In the genomic region with DNA sequence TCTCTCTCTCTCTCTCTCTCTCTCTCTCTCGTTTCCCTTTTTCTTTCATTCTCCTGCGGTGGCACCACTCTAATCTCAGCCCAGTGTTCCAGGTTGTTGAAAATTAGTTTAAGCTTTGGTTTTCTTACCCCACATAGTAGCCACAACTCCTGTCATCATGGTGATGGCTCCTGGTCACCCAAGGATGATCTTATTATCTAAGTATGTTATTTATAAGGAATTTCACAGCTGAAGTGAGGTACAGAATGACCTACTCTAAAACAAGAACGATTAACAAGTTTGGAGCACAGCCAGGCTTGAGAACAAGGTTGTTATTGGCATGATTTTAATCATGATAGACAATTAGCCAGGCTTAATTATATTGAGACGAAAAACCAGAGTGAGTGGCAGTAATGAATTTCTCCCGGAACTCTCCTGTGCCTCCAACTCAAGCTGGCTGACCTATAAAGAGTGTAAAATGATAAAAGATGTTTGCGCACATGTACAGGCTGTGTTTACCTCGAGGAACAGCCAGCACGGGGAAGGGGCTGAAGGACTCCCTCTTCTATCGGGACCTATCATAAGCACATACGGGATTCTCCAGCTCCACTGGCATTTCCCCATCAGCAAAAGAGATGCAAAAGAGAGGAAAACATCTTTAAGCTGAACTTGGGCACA, we compare ENCODE assay signal across 24 mouse cellular contexts.
DNase-seq lines count a peak whose midpoint lies in the region; ATAC-seq lines count a peak whose summit lies in the region.
"Had no signal": no experiment of that assay in that cellular context is flagged by ENCODE, and none has a peak within 500 bp of the region (broad histone marks: within the 10 kb centered on the region; RNA-seq: fewer than 3 reads in every experiment).

No protein-coding gene starts in this region.

- ATAC-seq in midbrain, embryonic 14.5 days (ENCODE audit: low FRiP score, low TSS enrichment): no peak
- ATAC-seq in forebrain, embryonic 13.5 days: peak; percentile 83; the same call in 1 of the 2 replicates
- peak; percentile 51; the same call in 1 of the 2 replicates for ATAC-seq in midbrain, embryonic 16.5 days
- no peak for ATAC-seq in megakaryocyte, adult 5-6 weeks (ENCODE audit: poor library complexity, severe bottlenecking)
- ATAC-seq: intestine, embryonic 16.5 days had no signal

- 59% methylated on average over 10 of the region's 10 CpGs for WGBS in midbrain, embryonic 14.5 days
- 86% methylated on average over 10 of the region's 10 CpGs for WGBS in midbrain, embryonic 10.5 days
- WGBS in forebrain, embryonic 13.5 days: 29% methylated on average over 10 of the region's 10 CpGs
- WGBS in midbrain, embryonic 16.5 days: 55% methylated on average over 10 of the region's 10 CpGs

- 0 out of 2 replicates have a peak, but pooled peaks cover 5% of the 10 kb centered on the region for H3K4me1 ChIP-seq in midbrain, embryonic 14.5 days (ENCODE audit: control insufficient read depth, insufficient read depth, low read length)
- H3K4me1 ChIP-seq in midbrain, embryonic 10.5 days: no peaks in the 10 kb centered on the region
- peaks cover 30% of the 10 kb centered on the region for H3K4me1 ChIP-seq in forebrain, embryonic 13.5 days
- H3K4me1 ChIP-seq in midbrain, embryonic 16.5 days (ENCODE audit: control insufficient read depth, insufficient read depth, low read length): peaks cover 5% of the 10 kb centered on the region; the same call in 1 of the 2 replicates
- H3K4me1 ChIP-seq: embryonic facial prominence, embryonic 10.5 days; heart, embryonic 13.5 days; kidney, embryonic 15.5 days; liver, embryonic 13.5 days; megakaryocyte, embryonic 14.5 days had no signal

- H3K9me3 ChIP-seq in midbrain, embryonic 14.5 days (ENCODE audit: control insufficient read depth, low read length): no peaks in the 10 kb centered on the region
- H3K9me3 ChIP-seq in midbrain, embryonic 10.5 days (replicated peaks): no peaks in the 10 kb centered on the region
- H3K9me3 ChIP-seq in forebrain, embryonic 13.5 days (replicated peaks): no peaks in the 10 kb centered on the region
- no peaks in the 10 kb centered on the region for H3K9me3 ChIP-seq in midbrain, embryonic 16.5 days (replicated peaks; ENCODE audit: control insufficient read depth, low read length, poor library complexity, severe bottlenecking)
- H3K9me3 ChIP-seq: embryonic facial prominence, embryonic 10.5 days; heart, embryonic 13.5 days; hindbrain, embryonic 15.5 days; kidney, embryonic 15.5 days; liver, embryonic 13.5 days; neural tube, embryonic 13.5 days had no signal

- H3K4me3 ChIP-seq in midbrain, embryonic 14.5 days (replicated peaks; ENCODE audit: low read depth, low read length): no peak overlapping the region
- no peak overlapping the region for H3K4me3 ChIP-seq in midbrain, embryonic 10.5 days
- H3K4me3 ChIP-seq in forebrain, embryonic 13.5 days: no peak overlapping the region
- H3K4me3 ChIP-seq in midbrain, embryonic 16.5 days (ENCODE audit: low read depth, low read length): no peak overlapping the region
- H3K4me3 ChIP-seq: embryonic facial prominence, embryonic 10.5 days; heart, embryonic 13.5 days; hindbrain, embryonic 15.5 days; kidney, embryonic 15.5 days; left cerebral cortex, adult 2 months; liver, embryonic 13.5 days; megakaryocyte, embryonic 14.5 days; neural tube, embryonic 13.5 days had no signal

- no peaks in the 10 kb centered on the region for H3K27me3 ChIP-seq in midbrain, embryonic 14.5 days (ENCODE audit: control insufficient read depth, insufficient read depth, low read length)
- H3K27me3 ChIP-seq in midbrain, embryonic 10.5 days (ENCODE audit: low read depth, poor library complexity, severe bottlenecking): no peaks in the 10 kb centered on the region
- H3K27me3 ChIP-seq in forebrain, embryonic 13.5 days: no peaks in the 10 kb centered on the region
- H3K27me3 ChIP-seq in midbrain, embryonic 16.5 days (ENCODE audit: control insufficient read depth, insufficient read depth, low read depth, low read length): no peaks in the 10 kb centered on the region
- H3K27me3 ChIP-seq: hindbrain, embryonic 15.5 days; kidney, embryonic 15.5 days; liver, embryonic 13.5 days; megakaryocyte, embryonic 14.5 days; neural tube, embryonic 13.5 days had no signal

- no peak overlapping the region for H3K27ac ChIP-seq in midbrain, embryonic 14.5 days (replicated peaks; ENCODE audit: low read depth, low read length)
- H3K27ac ChIP-seq in midbrain, embryonic 10.5 days (replicated peaks): no peak overlapping the region
- H3K27ac ChIP-seq in forebrain, embryonic 13.5 days: no peak overlapping the region; the same call in 1 of the 2 replicates
- no peak overlapping the region for H3K27ac ChIP-seq in midbrain, embryonic 16.5 days (ENCODE audit: low read length)
- H3K27ac ChIP-seq: embryonic facial prominence, embryonic 10.5 days; heart, embryonic 13.5 days; hindbrain, embryonic 15.5 days; kidney, embryonic 15.5 days; left cerebral cortex, adult 2 months; liver, embryonic 13.5 days; neural tube, embryonic 13.5 days had no signal

- no peak overlapping the region for H3K9ac ChIP-seq in midbrain, embryonic 14.5 days (replicated peaks; ENCODE audit: low read length)
- H3K9ac ChIP-seq in forebrain, embryonic 13.5 days: no peak overlapping the region
- no peak overlapping the region for H3K9ac ChIP-seq in midbrain, embryonic 16.5 days (ENCODE audit: low read depth, low read length)
- H3K9ac ChIP-seq: heart, embryonic 13.5 days; hindbrain, embryonic 15.5 days; kidney, embryonic 15.5 days; liver, embryonic 13.5 days; neural tube, embryonic 13.5 days had no signal

- H3K4me2 ChIP-seq in midbrain, embryonic 14.5 days (ENCODE audit: low read length): no peak overlapping the region
- H3K4me2 ChIP-seq in forebrain, embryonic 13.5 days: no peak overlapping the region
- H3K4me2 ChIP-seq in midbrain, embryonic 16.5 days (ENCODE audit: low read length): no peak overlapping the region
- H3K4me2 ChIP-seq: heart, embryonic 13.5 days; hindbrain, embryonic 15.5 days; kidney, embryonic 15.5 days; liver, embryonic 13.5 days; neural tube, embryonic 13.5 days had no signal

- H3K36me3 ChIP-seq in midbrain, embryonic 14.5 days (ENCODE audit: control insufficient read depth, insufficient read depth, low read length): no peaks in the 10 kb centered on the region
- H3K36me3 ChIP-seq in midbrain, embryonic 10.5 days: no peaks in the 10 kb centered on the region
- H3K36me3 ChIP-seq in forebrain, embryonic 13.5 days (ENCODE audit: poor library complexity, severe bottlenecking): no peaks in the 10 kb centered on the region
- no peaks in the 10 kb centered on the region for H3K36me3 ChIP-seq in midbrain, embryonic 16.5 days (ENCODE audit: control insufficient read depth, insufficient read depth, low read length)
- H3K36me3 ChIP-seq: embryonic facial prominence, embryonic 10.5 days; heart, embryonic 13.5 days; hindbrain, embryonic 15.5 days; kidney, embryonic 15.5 days; liver, embryonic 13.5 days; neural tube, embryonic 13.5 days had no signal

- DNase-seq in midbrain, embryonic 14.5 days: peak; percentile 53
- DNase-seq in midbrain, embryonic 10.5 days (ENCODE audit: low spot score): no peak
- DNase-seq in natural killer cell, adult 2 months (ENCODE audit: low spot score in 2 of 2): no peak
- DNase-seq in cerebellum, adult 18-20 months: no peak
- DNase-seq: adrenal gland, postnatal 10 days; cerebellum, adult 9-11 months; gastrocnemius, postnatal 14 days; heart, adult 11 months; heart, postnatal 14 days; liver, embryonic 13.5 days; lung, adult 2 months; thymus, adult 18-20 months; thymus, postnatal 36 days had no signal

Comparison
In these comparisons a context has a peak if more than half of its experiments do, and no peak if none do; other contexts are left out.
1. ATAC-seq: peak in forebrain, embryonic 13.5 days (single experiment) and midbrain, embryonic 16.5 days (single experiment); none in midbrain, embryonic 14.5 days (single experiment) and megakaryocyte, adult 5-6 weeks (single experiment).